Mouse (Mus musculus) kidney, adult 8-10 months (tissue): ENCODE data around the gene Adam15.

Experiments
- DNase-seq, 2 experiments: peaks; one replicate each; pipeline ENCODE4 v3.0.0; 2022

Gene Adam15

DNA sequence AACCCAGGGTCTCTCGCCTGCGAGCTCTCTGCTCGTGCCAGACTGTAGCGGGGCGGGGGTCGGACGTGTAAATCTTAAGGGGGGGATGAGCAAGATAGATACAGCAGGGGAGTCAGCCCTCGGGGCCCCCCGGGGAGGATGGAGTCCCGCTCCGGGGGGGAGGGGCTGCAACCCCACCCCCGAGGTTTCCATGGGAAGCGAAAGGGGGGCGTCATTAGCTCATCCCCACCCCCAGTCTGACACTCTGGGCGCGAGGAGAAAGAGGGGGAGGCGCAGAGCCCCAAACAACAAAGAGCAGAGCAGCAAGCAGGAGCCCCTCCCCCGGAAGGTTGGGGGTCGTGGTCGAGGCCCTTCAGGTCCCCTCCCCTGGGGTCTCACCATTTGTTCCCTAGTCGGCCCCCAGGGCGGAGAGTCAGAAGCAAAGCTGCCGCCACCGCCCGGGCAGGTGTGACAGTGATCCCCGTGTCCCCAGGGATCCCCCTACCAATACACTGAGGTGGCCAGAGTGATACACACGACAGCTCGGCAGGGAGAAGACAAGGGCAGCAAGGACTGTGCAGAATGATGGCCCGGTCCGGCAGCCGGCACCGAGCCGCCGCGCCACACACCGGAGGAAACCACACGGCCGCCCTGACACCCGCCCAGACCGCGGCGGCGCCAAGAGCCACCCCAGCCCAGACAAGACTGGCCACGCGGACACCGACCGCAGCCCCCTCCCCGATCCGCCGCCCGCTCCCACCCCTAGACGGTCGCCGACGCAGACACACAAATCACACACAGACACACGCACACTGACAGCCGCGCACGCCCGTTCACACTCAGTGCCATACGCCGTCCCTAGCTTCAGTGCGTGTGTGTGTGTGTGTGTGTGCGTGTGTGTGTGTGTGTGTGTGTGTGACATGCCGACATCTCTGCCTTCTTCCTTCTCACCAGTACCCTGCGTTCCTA lies 28.3 kb downstream of the Adam15 start:
- no peak for DNase-seq

DNA sequence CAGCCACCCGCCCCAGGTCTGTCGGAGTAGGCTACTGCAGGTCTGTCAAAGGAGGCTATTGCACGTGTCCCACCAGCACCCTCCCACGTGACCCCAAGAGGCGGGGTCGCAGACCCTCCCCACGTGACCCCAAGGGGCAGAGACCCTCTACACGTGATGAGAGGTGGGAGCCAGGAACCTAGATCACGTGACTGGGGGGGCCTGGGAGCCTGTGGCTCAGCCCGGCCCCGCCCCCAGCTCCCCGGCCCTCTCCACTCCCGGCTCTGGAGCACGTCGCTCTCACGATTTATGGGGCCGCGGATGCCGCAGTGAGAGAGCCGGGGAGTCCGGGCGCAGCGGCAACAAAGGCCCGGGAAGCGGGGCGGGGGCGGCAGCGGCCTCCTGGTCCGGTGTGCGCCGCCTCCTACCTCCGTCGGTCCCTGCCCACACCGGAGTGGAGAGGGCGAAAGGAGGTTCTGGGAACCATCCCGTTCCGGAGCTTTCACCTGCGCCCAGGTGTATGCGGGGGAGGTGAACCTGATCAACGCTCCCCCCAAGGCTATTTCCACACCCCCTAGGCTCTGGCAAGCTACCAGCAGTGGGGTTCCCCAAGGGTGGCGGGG lies 29.1 kb downstream of the Adam15 start:
- no peak for DNase-seq

DNA sequence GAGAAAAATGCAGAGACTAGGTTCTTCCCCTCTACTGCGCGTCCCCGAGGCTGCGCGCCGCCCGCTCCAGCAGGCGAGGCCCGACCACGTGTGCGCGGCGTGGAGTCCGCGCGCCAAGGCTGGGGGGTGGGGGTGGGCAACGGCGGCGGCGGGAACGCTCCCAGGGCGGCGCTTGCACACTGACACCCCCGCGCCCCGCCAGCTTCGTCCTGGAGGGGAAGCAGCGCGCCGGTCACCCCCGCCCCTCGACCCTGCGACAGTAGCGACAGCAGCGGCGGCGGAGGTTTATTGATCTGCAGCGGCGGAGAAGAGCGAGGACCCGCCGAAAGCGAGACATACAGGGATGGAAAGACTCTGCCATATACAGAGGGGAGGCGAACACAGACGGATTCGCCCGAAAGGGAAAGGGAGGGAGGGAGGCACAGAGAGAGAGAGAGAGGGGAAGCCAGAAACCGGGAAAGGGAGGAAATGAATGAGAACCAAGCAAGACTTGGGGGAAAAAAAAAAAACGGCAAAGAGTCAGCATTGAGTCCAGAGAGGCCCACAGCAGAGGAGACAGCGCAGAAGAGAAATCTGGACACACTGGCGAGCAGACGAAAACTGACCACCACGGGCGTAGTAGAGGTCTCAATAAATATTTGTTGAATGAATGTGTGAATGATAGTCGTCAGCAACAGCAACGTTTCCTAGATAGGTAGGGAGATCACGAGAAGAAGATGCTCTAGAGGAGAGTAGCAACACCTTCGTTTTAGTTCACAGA lies 30.0 kb downstream of the Adam15 start:
- DNase-seq = no peak

DNA sequence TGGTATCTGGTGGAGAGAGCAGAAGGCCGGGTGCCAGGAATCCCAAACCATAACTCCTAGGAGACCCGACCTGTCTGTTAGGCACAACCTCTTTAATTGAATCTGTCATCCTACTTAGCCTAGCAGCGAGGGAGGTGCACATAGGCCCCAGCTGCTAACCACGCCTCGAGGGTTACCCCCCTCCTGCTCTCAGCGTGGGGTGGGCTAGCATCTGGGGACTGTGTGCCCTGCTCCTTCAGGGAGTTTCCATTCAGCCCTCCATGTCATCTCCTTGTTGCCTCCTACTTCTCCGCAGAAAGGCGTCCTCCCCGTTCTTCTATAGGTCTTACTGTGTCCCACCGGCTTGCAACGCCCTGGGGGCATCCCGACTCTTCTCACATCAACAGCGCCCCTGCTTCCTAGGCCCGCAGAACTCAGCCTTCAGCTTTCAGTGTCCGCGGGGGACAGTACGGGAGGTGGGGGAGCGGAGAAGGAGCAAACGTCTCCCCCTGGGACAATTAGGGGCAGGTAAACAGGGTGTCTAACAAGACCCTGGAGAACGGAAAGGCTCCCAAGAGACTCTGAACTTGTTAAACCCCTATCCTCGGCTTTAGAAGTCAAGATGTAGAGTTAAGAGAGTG lies 30.7 kb downstream of the Adam15 start:
- DNase-seq = no peak

DNA sequence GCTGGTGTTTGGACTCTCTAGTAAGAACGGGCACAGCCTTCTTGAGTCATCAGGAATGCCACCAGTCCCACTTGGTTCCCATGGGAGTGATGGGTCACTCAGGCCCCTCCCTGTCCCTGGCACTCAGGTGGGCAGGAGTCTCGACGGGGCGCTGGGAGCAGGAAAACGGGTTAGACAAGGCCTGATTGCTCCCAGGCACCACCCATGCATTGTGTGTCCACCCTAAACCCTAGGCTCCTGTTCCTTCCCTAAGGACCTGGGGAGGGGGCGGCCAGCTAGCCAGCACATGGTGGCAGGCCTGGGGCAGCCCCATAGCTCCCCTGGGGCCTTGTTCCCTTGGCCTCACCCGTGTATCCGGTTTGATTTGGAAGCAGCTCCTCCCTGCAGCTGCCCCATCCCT lies 31.5 kb downstream of the Adam15 start:
- DNase-seq = no peak

DNA sequence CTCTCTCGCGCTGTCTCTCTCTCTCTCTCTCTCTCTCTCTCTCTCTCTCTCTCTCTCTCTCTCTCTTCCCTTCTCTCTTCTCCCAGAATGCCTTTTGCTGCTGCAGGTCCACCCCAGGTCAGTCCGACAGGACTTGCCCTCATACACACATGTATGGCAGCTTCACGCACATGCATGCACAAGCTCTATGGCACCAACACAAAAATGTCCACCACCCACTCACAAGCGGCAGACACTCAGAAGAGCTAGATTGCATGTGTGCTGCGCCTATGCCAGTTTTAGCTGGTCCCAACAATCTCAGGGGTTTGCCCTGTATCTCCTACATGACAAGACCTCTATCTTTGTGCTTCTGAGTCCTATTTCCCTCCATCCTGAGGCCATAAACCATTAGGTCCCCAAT lies 32.5 kb downstream of the Adam15 start:
- no peak for DNase-seq

DNA sequence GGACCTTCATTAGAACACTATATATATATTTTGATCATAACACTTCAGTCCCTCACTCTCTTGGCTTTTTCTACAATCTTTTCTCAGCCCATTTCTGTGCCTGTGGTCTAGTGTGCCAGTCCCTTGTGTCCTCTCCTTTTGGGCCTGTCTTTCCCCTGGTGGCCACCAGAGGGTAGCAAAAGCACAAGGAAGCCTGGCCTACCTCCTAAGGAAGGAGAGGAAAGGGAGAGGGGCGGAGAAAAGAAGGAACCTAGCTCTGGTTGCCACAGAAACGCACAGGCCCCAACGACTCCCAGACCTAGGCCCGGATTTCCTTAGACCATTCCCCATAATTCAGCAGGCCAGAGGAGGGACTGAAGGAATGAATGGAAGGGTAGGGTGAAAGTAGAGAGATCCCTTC lies 33.0 kb downstream of the Adam15 start:
- peak; percentile 82 to 92 for DNase-seq

DNA sequence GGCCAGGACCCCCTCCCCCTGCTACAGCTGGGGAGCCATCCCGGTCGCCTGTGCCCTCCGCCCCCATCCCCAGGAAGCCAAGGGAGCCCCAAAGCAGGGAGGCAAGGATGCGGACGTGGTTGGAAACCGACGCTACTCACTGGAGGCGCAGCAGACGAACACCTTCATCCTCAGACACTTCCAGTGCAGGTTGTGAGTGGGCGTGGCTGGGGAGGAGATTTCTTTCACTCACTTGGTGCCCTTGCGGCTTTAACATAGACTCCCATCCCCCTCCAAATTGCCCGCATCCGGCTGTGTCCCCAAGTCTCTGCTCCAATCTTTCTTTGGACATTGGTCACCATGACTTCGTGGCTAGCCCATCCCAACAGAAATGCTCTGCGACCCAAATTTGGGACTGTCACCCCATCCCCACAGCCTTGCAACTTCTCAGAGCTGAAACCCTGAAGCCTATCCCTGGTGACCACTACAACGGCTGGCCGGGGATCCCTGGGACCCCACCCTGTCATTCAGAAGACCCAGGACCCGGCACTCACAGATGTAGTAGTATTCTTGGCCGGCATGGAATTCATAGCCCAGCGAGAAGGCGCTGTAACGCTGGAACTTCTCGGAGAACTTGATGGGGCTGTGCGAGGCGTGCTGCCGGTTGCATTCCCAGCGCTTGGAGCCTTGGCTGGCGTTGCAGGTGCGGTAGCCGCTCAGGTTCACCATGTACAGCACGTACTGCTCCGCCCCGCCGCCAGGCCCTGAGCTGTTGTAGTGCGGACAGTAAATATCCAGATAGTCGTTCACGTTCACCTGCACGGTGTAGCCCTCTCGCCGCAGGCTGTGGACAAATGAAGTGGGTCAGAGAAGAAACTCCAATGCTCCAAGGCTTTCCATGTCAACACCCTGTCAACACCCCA lies 33.6 kb downstream of the Adam15 start:
- DNase-seq = no peak

DNA sequence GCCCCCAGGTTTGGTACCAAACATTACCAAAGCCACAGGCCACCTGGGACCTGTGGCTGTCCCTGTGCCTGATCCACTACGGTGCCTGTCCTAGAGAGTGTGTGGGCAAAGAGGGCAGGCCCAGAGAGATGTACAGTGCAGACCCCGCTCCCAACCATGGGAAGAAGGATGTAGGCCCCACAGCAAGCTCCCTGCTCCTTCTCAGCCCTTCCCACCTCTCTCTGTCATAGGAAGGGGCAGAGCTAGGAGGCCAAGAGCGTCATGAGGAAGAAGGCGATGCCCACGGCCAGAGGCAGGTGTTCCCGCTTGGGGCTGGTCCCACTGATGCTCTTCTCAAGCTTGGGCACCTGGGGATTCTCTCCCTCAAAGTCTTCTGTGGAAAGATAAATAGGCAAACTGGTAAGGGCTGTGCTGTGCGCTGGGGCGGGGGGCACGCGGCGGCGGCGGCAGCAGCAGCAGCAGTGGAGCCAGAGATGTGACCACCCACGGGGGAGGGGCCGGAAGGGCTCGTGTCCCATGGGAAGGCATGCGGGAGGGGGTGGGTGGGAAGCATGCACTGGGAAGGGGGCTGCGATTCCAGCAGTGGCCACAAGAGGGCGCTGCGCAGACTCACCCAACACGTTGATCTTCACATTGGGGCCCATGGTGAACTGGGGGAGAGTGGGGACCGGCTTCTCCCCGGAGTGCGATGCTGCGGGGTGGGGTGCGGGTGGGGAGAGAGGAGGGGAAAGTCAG lies 34.4 kb downstream of the Adam15 start:
- DNase-seq = peak; percentile 58 to 80

DNA sequence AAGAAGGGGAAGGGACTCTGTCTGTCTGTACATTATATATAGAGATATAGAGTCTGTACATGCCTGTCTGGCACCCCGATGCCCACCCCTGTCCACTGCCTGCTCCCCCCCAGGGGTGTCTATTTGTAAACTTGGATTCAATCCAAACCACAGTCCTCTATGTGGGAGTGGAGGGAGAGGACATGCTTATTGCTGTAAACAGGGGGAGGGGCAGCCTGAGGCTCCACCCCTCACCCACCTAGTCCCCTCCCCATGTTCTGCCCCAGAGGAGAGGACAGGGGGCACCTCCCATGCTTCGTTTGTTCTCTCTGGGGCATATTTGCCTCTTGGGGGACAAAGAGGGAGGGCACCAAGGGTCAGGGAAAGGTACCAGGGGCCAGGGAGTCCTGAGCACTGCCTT lies 35.0 kb downstream of the Adam15 start:
- DNase-seq = no peak

DNA sequence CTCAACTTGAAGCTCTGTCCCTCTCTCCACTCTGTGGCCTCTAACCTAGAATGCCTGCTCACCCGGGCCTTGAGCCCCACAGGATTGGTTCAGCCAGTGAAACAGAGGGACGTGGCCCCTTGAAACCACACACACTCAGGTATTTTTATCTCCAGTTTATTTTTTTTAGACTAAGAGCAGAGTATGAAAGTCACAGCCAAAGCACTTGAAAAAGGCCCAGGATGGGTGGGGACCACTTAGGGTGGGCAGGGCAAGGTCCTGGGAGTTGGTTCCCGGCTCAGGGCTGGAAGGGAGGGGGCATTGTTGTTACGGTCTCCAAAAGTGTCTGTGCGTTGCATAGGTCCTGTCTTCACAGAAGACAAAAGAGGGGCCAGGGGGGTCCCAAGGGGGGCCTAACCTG lies 35.5 kb downstream of the Adam15 start:
- no peak for DNase-seq

DNA sequence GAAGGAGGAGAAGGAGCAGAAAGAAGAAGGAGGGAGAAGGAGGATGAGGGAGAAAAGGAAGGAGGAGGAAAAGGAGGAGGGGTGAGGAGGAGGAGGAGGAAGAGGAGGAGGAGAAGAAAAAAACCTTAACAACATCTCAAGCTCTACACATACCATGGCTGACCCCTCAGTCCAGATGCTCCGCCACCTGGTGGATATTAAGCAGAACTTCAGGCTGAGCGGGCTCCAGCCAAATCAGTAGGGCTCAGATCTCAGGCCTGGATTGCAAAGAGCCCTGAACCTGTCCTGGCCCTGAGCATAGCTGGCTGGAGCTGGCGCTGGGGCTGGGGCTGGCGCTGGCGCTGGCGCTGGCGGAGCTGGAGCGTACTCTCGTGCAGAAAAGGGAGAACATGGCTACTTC lies 41.7 kb downstream of the Adam15 start:
- peak; percentile 71 to 86 for DNase-seq

DNA sequence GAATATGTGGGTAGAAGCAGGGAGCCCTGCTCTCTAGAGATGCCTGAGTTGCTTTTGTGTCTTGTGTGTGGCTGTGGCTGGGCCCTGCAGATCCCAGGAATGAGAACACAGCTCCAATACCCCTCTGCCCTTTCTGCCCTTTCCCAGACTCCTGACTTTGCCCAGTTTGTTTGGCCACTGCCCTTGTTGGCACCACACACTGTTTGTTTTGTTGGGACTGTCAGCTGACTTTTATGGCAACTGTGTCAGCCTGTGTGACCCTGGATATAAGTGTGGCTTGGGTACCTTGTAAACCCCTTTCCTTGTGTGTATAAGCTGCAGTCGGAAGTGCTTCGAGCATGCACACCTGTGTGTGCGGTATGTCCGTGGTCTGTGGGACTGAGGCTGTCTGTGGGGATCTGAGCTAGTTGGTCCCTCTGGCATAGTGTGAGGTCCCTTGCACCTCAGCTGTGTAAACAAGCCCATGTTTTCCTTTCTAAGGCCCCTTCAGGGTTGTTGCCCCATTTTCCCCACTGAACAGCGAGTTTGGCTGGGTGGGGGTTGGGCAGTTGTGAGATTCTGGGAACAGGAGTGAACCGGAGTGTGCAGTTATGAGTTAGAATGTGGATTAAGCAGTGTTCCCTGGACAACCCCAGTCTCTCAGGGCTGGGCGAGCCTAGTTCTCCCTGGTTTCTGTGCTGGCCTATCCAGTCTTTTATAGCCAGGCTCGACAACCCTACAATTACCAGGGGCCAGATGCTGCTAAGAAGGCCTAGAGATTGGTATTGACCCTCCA lies 44.1 kb downstream of the Adam15 start:
- peak in 1 of 2 experiments; percentile 56 for DNase-seq

DNA sequence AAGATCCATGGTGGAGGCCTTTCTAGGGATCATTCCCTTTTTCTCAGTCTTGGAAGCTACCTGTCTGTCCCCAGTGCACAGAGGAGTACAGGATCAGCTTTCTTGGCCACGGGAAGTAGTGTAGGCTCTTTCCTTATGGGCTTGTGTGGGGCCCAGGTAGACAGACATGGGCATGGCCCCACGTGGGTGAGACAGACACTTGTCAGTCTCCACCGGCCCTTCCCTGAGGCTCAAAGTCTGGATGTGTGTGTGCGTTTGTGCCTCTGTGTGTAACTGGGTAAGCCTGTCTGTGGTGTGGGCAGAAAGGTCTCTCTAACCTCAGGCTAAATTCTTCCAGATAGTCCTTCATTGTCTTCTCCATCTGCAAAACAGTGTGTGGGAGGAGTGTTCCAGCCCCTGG lies 44.7 kb downstream of the Adam15 start:
- no peak for DNase-seq

DNA sequence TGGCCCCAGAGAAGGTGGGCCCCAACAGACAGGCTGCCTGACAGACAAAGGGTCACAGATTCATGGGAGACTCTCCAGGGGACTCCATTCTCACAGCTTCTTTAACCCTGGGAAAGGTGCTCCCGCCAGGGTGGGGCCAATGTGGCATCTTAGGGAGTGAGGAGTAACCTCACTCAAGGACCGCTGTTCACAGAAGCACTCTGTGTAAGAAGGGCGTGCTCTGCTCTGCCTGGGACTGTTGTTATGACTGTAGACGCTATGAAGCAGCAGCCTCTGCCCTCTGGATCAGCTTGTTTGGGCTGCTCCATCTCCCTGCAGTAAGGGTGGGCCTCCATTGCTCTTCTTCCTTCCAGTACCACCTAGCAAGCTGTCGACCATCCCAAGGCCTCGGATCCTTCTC lies 45.4 kb downstream of the Adam15 start:
- no peak for DNase-seq

DNA sequence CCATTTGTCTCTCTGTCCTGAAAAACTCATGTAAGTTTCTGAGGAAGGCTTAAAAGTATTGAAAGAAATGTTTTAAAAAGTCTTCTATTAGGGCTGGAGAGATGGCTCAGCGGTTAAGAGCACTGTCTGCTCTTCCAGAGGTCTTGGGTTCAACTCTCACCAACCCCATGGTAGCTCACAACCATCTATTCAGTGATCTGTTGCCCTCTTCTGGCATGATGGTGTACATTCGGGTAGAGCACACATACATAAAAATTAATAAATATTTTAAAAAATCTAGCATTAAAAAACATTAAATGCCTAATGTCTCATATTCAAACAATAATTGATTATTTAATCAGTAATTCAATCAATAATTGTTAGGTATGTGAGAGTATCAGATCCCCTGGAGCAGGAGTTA lies 49.3 kb downstream of the Adam15 start:
- DNase-seq = no peak

DNA sequence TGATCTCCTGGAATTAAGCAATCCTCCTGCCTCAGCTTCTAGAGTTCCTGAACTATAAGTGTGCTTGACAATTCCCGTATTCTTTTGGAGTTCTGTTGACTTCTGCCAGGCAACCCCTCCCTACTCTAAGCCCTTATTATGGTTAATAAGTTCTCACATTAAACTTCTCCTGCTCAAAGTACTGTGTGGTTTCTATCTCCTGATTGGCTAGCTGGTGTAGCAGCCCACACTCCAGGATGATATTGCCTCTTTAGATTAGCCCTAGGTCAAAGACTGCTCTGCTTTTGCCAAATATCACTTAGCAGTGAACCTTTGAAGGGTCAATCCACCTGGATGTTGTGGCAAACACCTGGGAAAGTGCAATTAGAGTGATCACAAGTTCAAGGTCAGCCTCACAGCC lies 49.7 kb downstream of the Adam15 start:
- peak; percentile 62 to 86 for DNase-seq

DNA sequence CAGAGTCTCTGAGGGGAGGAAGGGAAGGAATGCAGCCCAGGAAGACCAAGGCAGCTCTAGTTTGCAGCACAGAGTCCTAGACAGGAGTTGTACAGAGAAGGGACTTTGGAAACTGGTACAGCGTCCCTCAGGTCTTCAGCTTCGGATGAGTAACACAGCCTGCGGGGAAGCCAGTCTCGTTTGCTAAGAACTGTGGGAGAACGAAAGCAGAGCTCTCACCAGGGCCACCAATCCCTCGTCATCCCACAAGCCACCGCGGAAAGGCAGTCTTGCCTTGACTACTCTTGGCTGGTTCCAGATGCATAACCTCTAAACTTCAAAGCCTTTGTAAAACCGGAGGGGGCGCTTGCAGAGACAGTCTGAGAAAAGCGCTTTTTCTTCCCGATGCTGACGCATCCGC lies 50.3 kb downstream of the Adam15 start:
- peak in 1 of 2 experiments; percentile 42 for DNase-seq

DNA sequence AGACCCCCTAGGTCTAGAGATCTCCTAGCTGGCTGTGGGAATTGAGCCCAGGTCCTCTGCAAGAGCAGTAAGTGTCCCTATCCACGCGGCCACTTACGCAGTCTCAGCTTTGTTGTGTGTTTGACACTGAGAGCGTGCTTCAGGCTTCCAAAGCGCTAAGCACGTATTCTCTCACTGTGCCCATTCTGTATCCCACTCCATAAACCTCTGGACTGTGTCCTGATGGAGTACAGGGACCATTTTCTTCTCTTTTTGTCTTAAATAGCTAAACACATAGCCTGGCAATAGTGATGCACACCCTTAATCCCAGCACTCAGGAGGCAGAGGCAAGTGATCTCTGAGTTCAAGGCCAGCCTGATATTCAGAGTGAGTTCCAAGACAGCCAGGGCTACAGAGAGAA lies 50.9 kb downstream of the Adam15 start:
- no peak for DNase-seq

DNA sequence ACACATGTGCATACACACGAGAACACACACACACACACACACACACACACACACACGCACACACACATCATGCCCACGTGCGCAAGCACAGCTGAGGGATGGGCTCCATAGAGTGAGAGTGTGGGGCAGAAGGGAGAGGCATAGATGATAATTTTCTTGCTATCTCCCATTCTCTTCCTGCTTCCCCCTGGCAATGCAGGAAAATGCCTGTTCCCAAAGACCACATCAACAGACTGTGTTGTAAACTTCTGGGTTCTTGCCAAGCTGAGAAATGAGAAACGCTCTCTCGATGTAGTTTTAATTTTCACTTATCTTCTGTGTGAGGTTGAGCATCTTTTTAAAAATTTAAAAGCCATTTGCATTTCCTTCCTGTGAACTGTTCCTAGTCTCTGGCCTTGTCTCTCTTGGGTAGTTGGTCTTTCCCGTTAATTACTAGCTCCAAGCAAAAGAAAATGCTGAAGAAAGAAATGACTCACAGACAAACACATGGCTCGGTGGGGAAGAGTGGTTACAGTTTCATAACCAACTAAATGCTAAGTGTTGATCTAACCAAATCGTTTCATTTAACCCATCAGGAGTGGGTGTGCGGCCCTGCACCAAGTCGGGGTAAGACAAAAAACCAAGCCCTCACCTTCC lies 52.9 kb downstream of the Adam15 start:
- DNase-seq = no peak
